Mouse (Mus musculus): ENCODE results near the gene Pdlim7.

Gene Pdlim7

GRCm38 (mm10) chr13:55486029-55486794 is 27.3 kb downstream of the Pdlim7 start:
- ATAC-seq (ENCODE audit: low TSS enrichment) = no peak; the same call in 1 of the 2 replicates

- ATAC-seq (ENCODE audit: low TSS enrichment) = no peak
Measured at GRCm38 (mm10) chr13:55484520-55485088, 28.9 kb downstream of the Pdlim7 start.

GRCm38 (mm10) chr13:55483593-55483992 is 29.9 kb downstream of the Pdlim7 start:
- ATAC-seq (ENCODE audit: low TSS enrichment) = peak; percentile 74

- ATAC-seq (ENCODE audit: low TSS enrichment) = 0 out of 2 replicates have a peak, but pooled peaks have one; percentile 2
Measured at GRCm38 (mm10) chr13:55483071-55483470, 30.4 kb downstream of the Pdlim7 start.

GRCm38 (mm10) chr13:55482542-55482941 is 30.9 kb downstream of the Pdlim7 start:
- ATAC-seq (ENCODE audit: low TSS enrichment) = no peak

- no peak for ATAC-seq (ENCODE audit: low TSS enrichment)
Measured at GRCm38 (mm10) chr13:55479929-55480328, 33.5 kb downstream of the Pdlim7 start.

- no peak for ATAC-seq (ENCODE audit: low TSS enrichment)
Measured at GRCm38 (mm10) chr13:55479008-55479407, 34.5 kb downstream of the Pdlim7 start.

- no peak for ATAC-seq (ENCODE audit: low TSS enrichment)
Measured at GRCm38 (mm10) chr13:55478036-55478435, 35.4 kb downstream of the Pdlim7 start.

- no peak for ATAC-seq (ENCODE audit: low TSS enrichment)
Measured at GRCm38 (mm10) chr13:55477492-55477891, 36.0 kb downstream of the Pdlim7 start.

GRCm38 (mm10) chr13:55476256-55476655 is 37.2 kb downstream of the Pdlim7 start:
- no peak for ATAC-seq (ENCODE audit: low TSS enrichment)

- ATAC-seq (ENCODE audit: low TSS enrichment) = no peak
Measured at GRCm38 (mm10) chr13:55475750-55476149, 37.7 kb downstream of the Pdlim7 start.

- peak; percentile 21; the same call in 1 of the 2 replicates for ATAC-seq (ENCODE audit: low TSS enrichment)
Measured at GRCm38 (mm10) chr13:55474621-55475069, 38.8 kb downstream of the Pdlim7 start.

GRCm38 (mm10) chr13:55473961-55474360 is 39.5 kb downstream of the Pdlim7 start:
- ATAC-seq (ENCODE audit: low TSS enrichment) = no peak

GRCm38 (mm10) chr13:55473076-55473831 is 40.2 kb downstream of the Pdlim7 start:
- no peak for ATAC-seq (ENCODE audit: low TSS enrichment)

- peak; percentile 24 for ATAC-seq (ENCODE audit: low TSS enrichment)
Measured at GRCm38 (mm10) chr13:55472132-55473022, 41.1 kb downstream of the Pdlim7 start.

GRCm38 (mm10) chr13:55471819-55472131 is 41.7 kb downstream of the Pdlim7 start:
- ATAC-seq (ENCODE audit: low TSS enrichment) = peak; percentile 2; the same call in 1 of the 2 replicates

GRCm38 (mm10) chr13:55471156-55471818 is 42.2 kb downstream of the Pdlim7 start:
- ATAC-seq (ENCODE audit: low TSS enrichment) = peak; percentile 17; the same call in 1 of the 2 replicates

GRCm38 (mm10) chr13:55470372-55470771 is 43.1 kb downstream of the Pdlim7 start:
- no peak for ATAC-seq (ENCODE audit: low TSS enrichment)

GRCm38 (mm10) chr13:55468851-55469560 is 44.5 kb downstream of the Pdlim7 start:
- no peak for ATAC-seq (ENCODE audit: low TSS enrichment)

GRCm38 (mm10) chr13:55465830-55466440 is 47.5 kb downstream of the Pdlim7 start:
- peak; percentile 17; the same call in 1 of the 2 replicates for ATAC-seq (ENCODE audit: low TSS enrichment)
